Mouse (Mus musculus) testis, adult 2 months (tissue): ENCODE measurements at regions not wholly inside any gene's neighbourhood (a gene's known extent, or its start where the extent isn't known, plus 50 kb on each side); places are given as distances from the start of the nearest gene placed in this dataset.

Experiments
- CTCF ChIP-seq: fragments of 200-500 bp; IDR thresholded peaks from 2 replicates; pipeline ENCODE4 v1.5.1; 2012; ENCODE audit warnings: low read depth, mild to moderate bottlenecking, inconsistent platforms, low read length, moderate library complexity; ENCODE audit not compliant: control insufficient read depth, insufficient read depth, insufficient replicate concordance
- POLR2A ChIP-seq: fragments of 200-500 bp; IDR thresholded peaks from 2 replicates; pipeline ENCODE4 v1.6.1; 2012; ENCODE audit warnings: low read depth, mild to moderate bottlenecking, inconsistent platforms, low read length, moderate library complexity; ENCODE audit not compliant: control insufficient read depth

- TF ChIP-seq POLR2A, result no peak
- TF ChIP-seq CTCF, result no peak
Observed at GRCm38 (mm10) chr10:83974548-83974947, 251.9 kb downstream of the 1500009L16Rik start.
